Mouse (Mus musculus) kidney, adult 11 months (tissue): ENCODE measurements around the gene Cnp.
"Not testable (repeated sequence)": the region's sequence is repeated elsewhere in the genome, so short reads cannot be mapped to it uniquely, and the experiment has no call there.

Source experiments
- DNase-seq: peaks from one replicate; pipeline ENCODE4 v3.0.0; 2022

Gene Cnp

DNA sequence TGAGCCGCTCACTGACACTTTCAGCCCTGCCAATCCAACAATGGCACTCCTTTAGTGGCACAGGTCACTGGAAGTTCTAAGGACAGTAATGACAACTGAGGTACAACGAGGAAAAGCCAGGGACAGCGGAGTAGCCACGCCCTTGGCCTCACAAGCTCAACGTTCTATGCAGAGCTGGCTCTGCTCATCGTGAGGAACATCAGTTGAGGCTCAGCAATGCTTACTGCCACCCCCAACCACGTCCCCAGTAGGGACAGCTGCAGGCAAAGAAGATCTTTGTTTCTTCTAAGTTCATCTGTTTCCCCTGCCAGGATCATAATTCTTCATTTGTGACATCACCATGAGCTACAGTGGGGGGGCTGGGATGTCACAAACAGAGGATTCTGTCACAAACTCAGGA, 19.9 kb downstream of the Cnp start:
- DNase-seq = no peak

- DNase-seq = no peak
Observed at GRCm38 (mm10) chr11:100595533-100595932, 20.8 kb downstream of the Cnp start.

DNA sequence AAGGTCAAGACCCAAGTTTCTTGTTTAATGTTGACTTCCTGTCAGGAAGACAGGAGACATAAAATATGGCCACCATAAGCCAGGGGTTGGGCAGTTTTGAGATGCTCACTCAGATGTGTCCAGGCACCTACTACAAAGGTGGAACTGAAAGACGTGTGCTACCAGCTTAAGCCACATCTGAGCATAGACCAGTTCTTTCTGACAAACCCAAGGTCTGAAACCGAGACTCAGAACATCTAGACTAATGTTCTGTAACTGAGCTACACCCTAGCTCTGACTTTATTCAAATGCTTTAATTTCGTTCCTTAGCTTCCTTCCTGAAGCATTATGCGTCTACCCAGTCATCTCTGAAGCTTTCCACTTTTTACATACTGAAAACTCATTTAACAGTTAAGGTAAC, 23.4 kb downstream of the Cnp start:
- no peak for DNase-seq

- no peak for DNase-seq
Observed at GRCm38 (mm10) chr11:100601372-100601771, 26.7 kb downstream of the Cnp start.

DNA sequence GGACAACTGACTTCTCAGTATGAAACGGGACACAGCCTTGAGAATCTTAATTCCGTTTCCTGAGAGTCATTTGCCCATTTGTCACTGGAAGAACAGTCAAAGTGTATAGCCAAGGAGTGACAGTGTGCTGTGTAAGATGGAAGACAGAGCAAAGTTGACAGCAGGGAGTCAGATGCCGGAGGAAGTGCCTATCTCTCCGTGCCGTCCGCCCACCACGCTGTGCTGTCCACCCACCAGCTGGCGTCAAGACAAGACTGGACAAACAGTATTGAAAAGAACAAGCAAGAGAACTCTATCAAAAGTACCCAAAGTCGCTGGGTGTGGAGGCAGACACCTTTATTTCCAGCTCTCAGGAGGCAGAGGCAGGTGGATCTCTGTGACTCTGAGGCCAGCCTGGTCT, 28.5 kb downstream of the Cnp start:
- DNase-seq = no peak

DNA sequence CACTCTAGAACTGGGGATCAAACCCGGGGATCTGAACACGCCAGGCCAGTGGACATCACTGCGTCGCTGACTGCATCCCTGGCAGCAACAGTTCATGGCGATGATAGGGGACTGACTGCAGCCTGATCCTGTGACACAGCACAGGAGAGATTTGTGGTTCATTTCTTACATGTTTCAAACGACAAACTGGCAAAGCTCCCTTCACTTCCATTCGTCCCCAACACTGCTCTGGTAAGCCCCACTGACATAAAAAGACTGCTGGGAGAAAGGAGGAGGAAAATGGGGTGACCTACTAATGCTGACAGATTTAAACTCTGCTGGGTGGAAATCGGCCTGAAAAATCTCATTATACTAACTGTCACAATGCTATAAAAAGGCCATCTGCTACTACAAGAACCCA, 29.1 kb downstream of the Cnp start:
- no peak for DNase-seq

- DNase-seq = no peak
Observed at GRCm38 (mm10) chr11:100604321-100605005, 29.8 kb downstream of the Cnp start.

DNA sequence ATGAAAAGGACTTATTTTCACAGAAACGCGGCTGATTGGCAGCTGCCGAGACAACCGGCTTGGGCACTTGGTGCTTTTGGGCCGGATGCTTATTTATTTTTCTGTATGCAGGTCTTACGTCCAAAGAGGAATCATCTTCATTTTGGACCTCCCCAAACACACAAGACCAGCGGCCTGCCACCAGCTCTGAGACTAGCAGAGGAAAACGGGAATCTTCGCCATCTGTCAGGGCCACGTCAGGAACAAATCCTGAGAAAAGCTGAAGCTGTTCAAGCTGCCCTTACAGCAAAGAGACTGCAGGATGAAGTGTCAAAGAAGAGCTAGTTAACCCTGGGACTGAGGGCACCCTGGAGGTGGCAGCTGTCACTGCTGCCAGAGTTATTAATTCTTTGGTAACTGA, 30.7 kb downstream of the Cnp start:
- no peak for DNase-seq

GRCm38 (mm10) chr11:100607121-100607520, 32.4 kb downstream of the Cnp start:
- no peak for DNase-seq

DNA sequence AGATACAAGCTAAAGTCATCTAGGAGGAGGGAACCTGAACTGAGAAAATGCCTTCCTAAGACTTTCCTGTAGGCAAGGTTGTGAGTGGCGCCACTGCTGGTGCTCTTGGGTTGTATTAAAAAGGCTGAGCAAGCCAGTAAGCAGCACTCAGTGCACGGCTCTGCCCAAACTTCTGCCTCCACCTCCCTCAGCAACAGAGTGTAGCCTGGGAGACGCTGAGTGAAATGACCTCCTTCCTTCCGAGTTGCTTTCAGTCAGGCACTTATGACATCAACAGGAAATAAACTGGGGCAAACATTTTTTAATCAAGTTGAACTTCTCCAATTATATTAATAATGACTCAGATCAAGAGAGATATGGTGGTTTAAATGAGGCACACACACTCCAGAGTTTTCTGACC, 34.1 kb downstream of the Cnp start:
- DNase-seq = no peak

- no peak for DNase-seq
Observed at GRCm38 (mm10) chr11:100609355-100609996, 34.8 kb downstream of the Cnp start.

DNA sequence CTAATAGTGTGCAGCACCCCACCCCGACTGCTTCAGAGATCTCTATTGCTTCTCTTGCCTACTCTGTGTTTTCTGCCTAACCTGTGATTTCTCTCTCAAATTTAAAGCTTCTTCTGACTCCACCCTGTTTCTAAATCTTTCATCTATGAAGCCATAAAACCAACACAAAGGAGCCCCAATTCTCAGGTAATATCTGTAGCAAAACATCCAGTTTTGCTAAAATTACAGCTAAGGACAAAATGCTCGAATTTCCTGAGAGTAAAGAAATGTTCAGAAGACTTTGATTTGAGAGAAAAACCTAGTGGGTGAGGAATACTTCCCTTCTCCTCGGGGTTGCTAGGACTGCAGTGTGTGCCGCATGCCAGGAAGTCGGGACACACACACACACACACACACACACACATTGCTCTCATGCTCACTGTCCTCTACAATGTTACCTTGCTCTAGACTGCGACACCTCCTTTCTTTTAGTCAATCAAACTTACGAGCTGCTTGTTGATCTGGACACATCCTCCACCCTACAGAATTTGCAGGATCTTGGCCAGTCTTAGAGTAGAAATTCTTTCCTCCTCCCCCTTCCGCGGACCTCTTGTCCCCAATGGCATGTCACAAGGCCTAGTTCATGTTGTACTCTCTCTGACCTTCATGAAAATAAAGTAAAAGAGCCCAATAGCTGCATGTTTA, 35.4 kb downstream of the Cnp start:
- peak; percentile 55 for DNase-seq

DNA sequence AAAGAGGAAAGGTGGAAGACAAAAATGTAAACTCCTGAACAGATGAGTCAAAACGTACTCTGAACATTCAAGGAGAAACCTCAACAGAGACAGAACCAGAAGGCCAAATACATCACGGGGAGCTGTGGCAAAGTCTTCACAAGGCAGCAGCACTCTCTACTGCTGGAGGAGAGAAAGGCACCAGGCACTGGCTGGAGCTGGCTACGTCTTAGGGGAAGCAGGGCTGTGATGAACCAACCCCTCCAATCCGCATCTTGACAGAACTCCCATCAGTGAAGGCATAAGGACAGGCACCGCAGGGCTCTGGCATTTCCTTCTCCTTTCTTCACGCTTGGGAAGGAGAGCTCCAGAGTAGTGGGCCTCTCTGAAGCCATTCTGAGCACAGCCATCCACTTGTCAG, 36.9 kb downstream of the Cnp start:
- DNase-seq = no peak

GRCm38 (mm10) chr11:100613241-100613640, 38.5 kb downstream of the Cnp start:
- no peak for DNase-seq

DNA sequence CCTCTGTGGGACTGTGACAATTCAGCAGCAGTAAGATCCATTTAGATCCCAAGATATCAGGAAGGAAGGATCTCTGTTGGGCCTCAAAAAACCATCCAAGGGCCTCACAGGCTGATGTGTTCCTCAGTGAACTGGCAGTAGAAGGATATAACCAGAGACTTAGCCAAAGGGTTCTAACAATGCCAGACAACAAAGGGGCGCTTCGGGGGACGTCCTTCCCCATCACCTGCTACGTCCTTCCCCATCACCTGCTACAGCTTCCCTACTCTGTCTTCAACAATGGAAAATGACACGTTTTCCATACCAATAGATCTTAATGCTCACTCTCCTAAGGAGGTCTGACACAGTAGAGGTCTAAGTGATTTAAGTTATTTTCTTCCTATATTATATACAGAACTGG, 41.6 kb downstream of the Cnp start:
- DNase-seq = no peak

- not testable (repeated sequence) for DNase-seq
Observed at GRCm38 (mm10) chr11:100616836-100617235, 42.1 kb downstream of the Cnp start.

DNA sequence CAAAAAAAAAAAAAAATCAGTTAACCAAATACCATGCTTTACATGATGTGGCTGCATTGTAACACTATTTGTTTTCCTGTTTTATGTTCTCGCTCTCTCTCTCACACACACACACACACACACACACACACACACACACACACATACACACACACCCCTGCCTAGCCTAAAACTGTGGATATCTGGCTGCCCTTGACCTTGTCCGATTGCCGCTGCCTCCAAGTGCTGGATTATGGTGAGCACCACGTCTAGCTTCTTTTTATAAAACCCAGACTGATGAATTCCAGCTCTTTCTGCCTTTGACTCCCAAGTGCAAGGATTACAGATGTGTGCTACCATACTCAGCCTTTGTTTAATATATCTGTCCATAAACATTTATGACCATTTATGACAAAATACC, 42.8 kb downstream of the Cnp start:
- no peak for DNase-seq

- DNase-seq = peak; percentile 46
Observed at GRCm38 (mm10) chr11:100618761-100619484, 44.2 kb downstream of the Cnp start, which contains the start of gene Nkiras2. TSS of gene Nkiras2 (plus strand) at chr11:100619244.

- peak; percentile 95 for DNase-seq
Observed at GRCm38 (mm10) chr11:100619485-100619975, 44.8 kb downstream of the Cnp start.

DNA sequence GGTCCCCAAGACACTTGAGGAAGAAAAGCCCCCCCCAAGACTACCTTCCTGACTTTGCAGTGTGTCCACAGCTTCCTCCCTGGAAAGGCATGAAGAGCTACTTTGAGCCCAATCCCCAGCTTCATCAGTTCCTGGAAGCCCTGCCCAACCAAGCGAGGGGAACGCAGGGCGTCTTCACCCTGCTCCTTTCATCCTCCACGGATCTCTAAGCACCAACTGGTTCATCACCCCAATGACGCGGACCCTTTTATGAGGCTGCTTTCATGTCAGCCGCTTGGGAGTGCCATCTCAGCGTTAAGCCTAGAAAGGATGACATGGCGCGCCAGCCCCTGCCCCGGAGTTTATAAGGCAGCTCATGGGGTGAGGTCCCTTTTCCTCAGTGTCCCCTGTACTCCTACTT, 45.3 kb downstream of the Cnp start, which contains the start of gene Dnajc7:
TSS of gene Dnajc7 (minus strand) at position 187 of the 400 bp plus-strand sequence.
- DNase-seq = no peak

GRCm38 (mm10) chr11:100622714-100623113, 48.0 kb downstream of the Cnp start:
- peak; percentile 94 for DNase-seq

DNA sequence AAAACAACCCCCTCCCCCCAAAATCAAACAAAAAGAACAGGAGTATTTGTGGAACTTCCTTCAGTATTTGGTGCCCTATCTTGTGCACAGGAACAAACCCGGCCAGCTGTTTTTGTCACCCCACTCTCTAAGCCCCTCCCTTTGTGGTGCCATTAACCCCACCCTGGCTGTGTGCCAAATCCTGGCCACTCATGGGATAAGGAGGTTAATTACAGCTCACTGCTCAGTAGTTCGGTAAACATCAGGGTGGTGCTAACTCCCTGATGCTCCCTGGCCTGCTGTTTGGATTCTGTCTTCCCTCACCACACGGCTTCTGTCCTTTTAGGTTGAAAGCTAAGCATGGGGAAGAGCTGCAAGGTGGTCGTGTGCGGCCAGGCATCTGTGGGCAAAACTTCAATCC, 49.2 kb downstream of the Cnp start:
- DNase-seq = peak; percentile 52
